Mouse (Mus musculus) stomach, embryonic 16.5 days (tissue): ENCODE measurements at regions not wholly inside any gene's neighbourhood (a gene's known extent, or its start where the extent isn't known, plus 50 kb on each side); places are given as distances from the start of the nearest gene placed in this dataset.

ENCODE experiments used
- ATAC-seq: fragments of 200-750 bp; cut with Nextera tagmentation; 2 replicates; pipeline ENCODE4 v1.8.0; 2017; ENCODE audit warnings: moderate number of reproducible peaks, moderate TSS enrichment; ENCODE audit not compliant: insufficient read depth, low FRiP score
- H3K27ac ChIP-seq: fragments of 300-500 bp; sonication (generic); 2 replicates; pipeline ENCODE4 v1.5.1; 2014; ENCODE audit warnings: low read length
- H3K27me3 ChIP-seq: fragments of 300-500 bp; sonication (generic); 2 replicates; pipeline ENCODE4 v1.6.1; 2014; ENCODE audit warnings: low read length, control low read depth, mixed read lengths; ENCODE audit not compliant: control insufficient read depth, insufficient read depth
- H3K36me3 ChIP-seq: fragments of 300-500 bp; sonication (generic); 2 replicates; pipeline ENCODE4 v1.6.1; 2014; ENCODE audit warnings: low read length; ENCODE audit not compliant: control insufficient read depth, insufficient read depth
- H3K4me1 ChIP-seq: fragments of 300-500 bp; sonication (generic); 2 replicates; pipeline ENCODE4 v1.6.1; 2014; ENCODE audit warnings: low read length, control low read depth, mixed read lengths; ENCODE audit not compliant: control insufficient read depth, insufficient read depth
- H3K4me2 ChIP-seq: fragments of 300-500 bp; sonication (generic); 2 replicates; pipeline ENCODE4 v1.6.1; 2014; ENCODE audit warnings: low read depth, low read length, mixed read lengths
- H3K4me3 ChIP-seq: fragments of 300-500 bp; sonication (generic); replicated peaks from 2 replicates; pipeline ENCODE4 v1.5.1; 2014; ENCODE audit warnings: mild to moderate bottlenecking, low read length
- H3K9ac ChIP-seq: fragments of 300-500 bp; sonication (generic); 2 replicates; pipeline ENCODE4 v1.6.1; 2014; ENCODE audit warnings: low read length
- H3K9me3 ChIP-seq: fragments of 300-500 bp; sonication (generic); replicated peaks from 2 replicates; pipeline ENCODE4 v1.6.1; 2016; ENCODE audit warnings: low read length, control low read depth; ENCODE audit not compliant: control insufficient read depth
- WGBS: fragments of 180-500 bp; shearing (Covaris S2); extraction: QIAGEN DNeasy Blood & Tissue Kit; methylation state at CpG from one replicate; pipeline ENCODE4 v1.1.7; 2014; 5-methylcytosine and 5-hydroxymethylcytosine counted together

DNA sequence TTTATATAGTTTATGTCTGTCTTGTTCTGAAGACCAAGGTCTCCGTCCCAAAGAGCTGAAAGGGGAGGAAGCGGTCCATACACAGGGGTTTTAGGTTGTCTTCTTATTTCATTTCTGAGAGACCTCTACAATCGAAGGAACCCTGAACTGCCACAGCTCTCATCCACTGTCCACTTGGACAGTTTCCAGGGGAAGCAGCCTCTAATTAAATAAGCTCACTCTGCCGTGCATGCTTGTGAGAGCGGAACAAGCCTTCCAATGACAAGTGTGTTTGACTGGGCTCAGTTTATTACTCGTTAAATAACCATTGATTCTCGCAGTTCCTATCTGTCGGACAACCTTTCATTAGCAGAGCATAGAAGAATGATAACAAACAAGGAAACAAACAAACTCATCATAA is 174.2 kb downstream of the Sec61b start:
- Histone ChIP-seq H3K36me3 (no peaks in the 10 kb centered on the region), H3K4me1 (no peaks in the 10 kb centered on the region), H3K4me3 (no peak overlapping the region), H3K9ac (no peak overlapping the region), H3K27ac (no peak overlapping the region), H3K9me3 (peaks cover 7% of the 10 kb centered on the region; the same call in 1 of the 2 replicates), H3K27me3 (no peaks in the 10 kb centered on the region), H3K4me2 (no peak overlapping the region)
- ATAC-seq: no peak
- 73% methylated on average over 8 of the region's 8 CpGs for WGBS

DNA sequence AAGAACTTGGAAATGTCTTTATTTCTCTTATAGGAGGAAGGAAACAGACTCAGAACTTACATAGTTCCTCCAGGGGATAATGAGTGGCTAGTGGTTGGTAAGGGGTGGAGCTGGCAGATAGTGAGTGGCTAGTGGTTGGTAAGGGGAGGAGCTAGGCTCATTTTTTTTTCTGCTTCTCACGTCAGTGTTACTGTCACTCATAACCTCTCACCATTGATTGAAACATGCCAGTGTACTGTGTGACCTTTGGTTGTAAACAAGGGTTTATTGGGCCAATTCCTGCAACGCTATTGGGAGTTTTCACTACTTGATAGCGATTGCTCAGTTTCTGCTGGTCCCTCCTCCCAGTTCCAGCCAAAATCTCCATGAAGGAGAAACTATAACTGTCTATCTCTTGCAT is 175.5 kb downstream of the Sec61b start:
- Histone ChIP-seq H3K4me2 (no peak overlapping the region), H3K4me1 (no peaks in the 10 kb centered on the region), H3K9ac (no peak overlapping the region), H3K27ac (no peak overlapping the region), H3K4me3 (no peak overlapping the region), H3K9me3 (peaks cover 7% of the 10 kb centered on the region; the same call in 1 of the 2 replicates), H3K27me3 (no peaks in the 10 kb centered on the region), H3K36me3 (no peaks in the 10 kb centered on the region)
- 77% methylated on average over 3 of the region's 3 CpGs for WGBS
- no peak for ATAC-seq

DNA sequence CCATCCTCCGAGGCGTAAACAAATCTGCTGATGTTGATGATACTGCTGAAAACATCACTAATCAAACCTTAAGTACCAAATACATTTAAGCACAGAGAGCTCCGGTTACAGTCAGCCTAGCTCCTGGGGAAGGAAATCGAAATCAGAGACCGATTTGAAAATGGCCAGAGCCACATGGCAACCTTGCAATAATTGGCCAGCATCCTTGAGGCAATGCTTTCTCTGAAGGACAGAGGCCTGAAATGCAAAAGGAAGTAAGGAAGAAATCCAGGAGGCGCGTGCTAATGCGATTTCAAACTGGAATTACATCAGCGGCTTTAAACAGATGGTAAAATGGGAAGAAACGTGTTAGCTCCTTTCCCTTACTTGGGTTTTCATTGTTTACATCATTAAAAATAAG is 177.1 kb downstream of the Sec61b start:
- H3K27ac ChIP-seq: no peak overlapping the region
- ATAC-seq: no peak
- no peak overlapping the region for H3K4me2 ChIP-seq
- no peaks in the 10 kb centered on the region for H3K4me1 ChIP-seq
- H3K27me3 ChIP-seq: no peaks in the 10 kb centered on the region
- H3K4me3 ChIP-seq: no peak overlapping the region
- H3K36me3 ChIP-seq: no peaks in the 10 kb centered on the region
- WGBS: 49% methylated on average over 10 of the region's 10 CpGs
- no peak overlapping the region for H3K9ac ChIP-seq
- peaks cover 5% of the 10 kb centered on the region; the same call in 1 of the 2 replicates for H3K9me3 ChIP-seq

DNA sequence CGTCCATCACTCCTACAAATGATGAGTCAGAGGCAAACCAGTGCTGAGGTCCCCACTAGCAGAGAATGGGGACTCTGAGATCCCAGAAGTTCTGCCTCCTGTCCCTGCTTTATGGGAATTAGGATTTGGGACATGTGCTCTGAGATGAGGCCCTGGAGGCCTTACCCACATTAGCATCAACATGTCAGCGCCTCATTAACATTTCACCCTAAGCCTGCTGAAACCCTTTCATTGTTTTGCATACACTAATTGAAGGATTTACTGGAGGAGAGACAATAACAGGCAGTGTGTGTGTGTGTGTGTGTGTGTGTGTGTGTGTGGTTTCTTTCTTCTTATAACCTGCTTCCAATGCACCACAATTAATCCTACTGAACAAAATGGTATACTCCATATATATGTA is 178.7 kb downstream of the Sec61b start:
- no peak for ATAC-seq
- Histone ChIP-seq H3K27me3 (no peaks in the 10 kb centered on the region), H3K9me3 (no peaks in the 10 kb centered on the region), H3K9ac (no peak overlapping the region), H3K27ac (no peak overlapping the region), H3K36me3 (no peaks in the 10 kb centered on the region), H3K4me3 (no peak overlapping the region), H3K4me1 (no peaks in the 10 kb centered on the region), H3K4me2 (no peak overlapping the region)
- WGBS: 83% methylated on average over 2 of the region's 2 CpGs

DNA sequence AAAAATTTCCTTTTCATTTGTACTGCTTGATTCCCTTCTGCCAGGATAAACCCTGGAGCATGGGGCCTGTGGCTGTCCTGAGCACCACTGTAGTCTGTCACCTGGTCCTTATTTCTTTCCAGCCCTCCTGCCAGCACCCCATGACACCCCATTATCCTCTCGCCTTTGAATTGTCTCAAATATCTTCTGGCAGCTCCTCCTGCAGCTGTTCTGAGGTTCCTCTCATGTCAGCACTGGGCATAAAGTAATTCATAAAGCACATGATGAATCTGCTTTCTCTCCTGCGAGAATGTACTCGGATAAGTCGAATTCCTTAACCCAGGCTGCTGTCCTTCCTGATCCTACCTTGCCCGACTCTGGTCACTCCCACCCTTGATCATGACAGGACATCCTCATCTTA is 195.1 kb downstream of the Sec61b start:
- Histone ChIP-seq H3K4me1 (no peaks in the 10 kb centered on the region), H3K9ac (no peak overlapping the region), H3K4me2 (no peak overlapping the region), H3K27ac (no peak overlapping the region), H3K36me3 (no peaks in the 10 kb centered on the region), H3K4me3 (no peak overlapping the region), H3K9me3 (no peaks in the 10 kb centered on the region), H3K27me3 (no peaks in the 10 kb centered on the region)
- 56% methylated on average over 5 of the region's 5 CpGs for WGBS
- no peak for ATAC-seq

DNA sequence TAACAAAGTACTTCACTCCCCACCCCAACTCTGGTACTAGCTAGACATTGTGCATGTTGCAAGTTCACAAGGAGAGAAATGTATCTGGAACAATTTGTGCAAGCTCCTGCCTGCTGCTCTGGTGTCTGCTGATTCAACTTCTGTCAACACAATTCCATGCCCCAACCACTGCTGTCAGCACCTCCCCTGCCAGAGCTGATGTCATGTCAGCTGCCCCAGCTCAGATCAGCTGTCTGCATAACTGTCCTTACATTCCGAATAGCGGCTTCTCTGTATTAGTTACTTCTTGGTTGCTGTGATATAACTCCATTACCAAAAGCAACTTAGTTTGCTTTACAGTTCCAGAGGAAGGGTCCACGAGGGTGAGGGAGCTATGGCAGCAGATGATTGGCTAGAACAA is 196.0 kb downstream of the Sec61b start:
- Histone ChIP-seq H3K27ac (no peak overlapping the region), H3K4me2 (no peak overlapping the region), H3K4me1 (no peaks in the 10 kb centered on the region), H3K9me3 (no peaks in the 10 kb centered on the region), H3K9ac (no peak overlapping the region), H3K4me3 (no peak overlapping the region), H3K27me3 (no peaks in the 10 kb centered on the region), H3K36me3 (no peaks in the 10 kb centered on the region)
- ATAC-seq: no peak
- WGBS: 61% methylated on average over 3 of the region's 3 CpGs

DNA sequence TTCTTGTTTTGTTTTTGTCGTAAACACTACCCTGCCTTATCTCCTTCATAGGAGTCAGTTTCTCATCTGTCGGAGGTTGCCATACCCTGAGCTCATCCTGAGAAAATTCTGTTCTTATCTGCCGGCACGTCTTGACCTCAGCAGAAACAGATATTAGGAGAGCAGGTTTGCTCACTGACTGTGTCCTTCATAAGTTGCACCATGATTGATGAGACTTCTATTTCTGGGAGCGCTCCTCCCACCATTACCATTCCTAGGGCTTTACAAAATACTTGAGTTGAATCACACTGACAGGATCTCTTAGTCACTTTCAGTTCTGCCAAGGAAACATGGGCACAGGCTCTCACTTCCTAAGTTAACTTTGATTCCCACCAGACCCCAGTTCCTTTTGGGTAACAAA is 196.9 kb downstream of the Sec61b start:
- no peak overlapping the region for H3K27ac ChIP-seq
- H3K27me3 ChIP-seq: no peaks in the 10 kb centered on the region
- H3K9me3 ChIP-seq: no peaks in the 10 kb centered on the region
- 75% methylated on average over 5 of the region's 5 CpGs for WGBS
- ATAC-seq: no peak
- no peak overlapping the region for H3K4me3 ChIP-seq
- no peak overlapping the region for H3K9ac ChIP-seq
- H3K4me1 ChIP-seq: no peaks in the 10 kb centered on the region
- H3K36me3 ChIP-seq: no peaks in the 10 kb centered on the region
- H3K4me2 ChIP-seq: no peak overlapping the region

DNA sequence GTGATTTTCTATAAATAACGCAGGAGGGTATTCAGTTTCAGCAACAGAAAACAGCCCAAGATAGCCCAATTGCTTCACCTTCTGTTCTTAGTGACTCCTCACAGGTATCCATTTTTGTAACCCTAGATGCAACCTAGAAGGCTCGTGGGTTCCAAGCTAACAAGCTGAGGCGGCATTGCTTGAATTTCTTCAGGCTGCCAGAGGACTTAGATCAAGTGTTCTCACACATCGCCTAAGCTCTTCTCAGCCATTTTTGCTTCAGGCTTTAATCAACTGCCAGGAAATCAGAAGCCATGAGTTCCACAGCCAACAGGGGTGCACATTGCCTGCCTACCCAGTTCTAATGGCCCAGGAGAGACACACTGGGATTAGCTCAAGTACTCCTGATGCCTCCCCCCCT is 206.7 kb downstream of the Sec61b start:
- H3K27me3 ChIP-seq: no peaks in the 10 kb centered on the region
- H3K9ac ChIP-seq: no peak overlapping the region
- H3K4me3 ChIP-seq: no peak overlapping the region
- 87% methylated on average over 4 of the region's 4 CpGs for WGBS
- H3K27ac ChIP-seq: no peak overlapping the region
- H3K36me3 ChIP-seq: no peaks in the 10 kb centered on the region
- ATAC-seq: no peak
- no peaks in the 10 kb centered on the region for H3K9me3 ChIP-seq
- no peak overlapping the region for H3K4me2 ChIP-seq
- no peaks in the 10 kb centered on the region for H3K4me1 ChIP-seq

DNA sequence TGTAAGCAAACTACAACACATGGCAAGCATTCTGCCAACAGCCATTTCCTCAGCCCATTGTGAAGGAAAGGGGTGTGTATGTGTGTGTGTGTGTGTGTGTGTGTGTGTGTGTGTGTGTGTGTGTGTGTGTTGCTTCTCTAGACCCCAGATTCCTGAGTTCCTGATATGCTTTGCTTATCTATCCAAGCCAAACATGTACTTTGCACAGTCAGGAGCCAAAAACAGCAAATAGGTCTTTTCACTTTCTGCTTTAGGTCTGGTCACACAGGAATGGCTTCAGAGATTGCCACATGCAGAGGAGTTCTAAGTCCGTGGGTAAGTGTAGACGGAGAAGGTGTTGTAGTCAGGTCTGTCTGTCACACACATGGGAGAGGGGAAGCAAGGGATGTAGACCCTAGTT is 216.7 kb downstream of the Sec61b start:
- WGBS: 64% methylated on average over 2 of the region's 2 CpGs
- Histone ChIP-seq H3K4me2 (no peak overlapping the region), H3K4me3 (no peak overlapping the region)

DNA sequence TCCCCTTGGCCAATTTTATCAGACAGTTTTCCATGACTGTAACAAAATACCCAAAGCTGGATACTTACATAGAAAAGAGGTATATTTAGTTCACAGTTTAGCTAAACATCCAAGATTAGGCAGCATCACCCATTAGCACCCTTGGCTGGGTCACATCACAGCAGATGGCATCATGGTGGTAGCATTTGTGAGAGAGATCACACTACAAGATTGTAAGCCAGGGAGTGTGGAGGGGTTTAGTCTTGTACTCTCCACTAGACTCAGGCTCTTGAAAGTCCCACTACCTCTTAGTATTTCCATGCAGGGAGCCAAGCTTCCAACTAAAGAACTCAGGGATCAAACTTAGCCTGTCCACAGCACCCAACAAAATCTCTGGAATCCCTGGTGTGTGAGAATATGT is 218.2 kb downstream of the Sec61b start:
- no peak overlapping the region for H3K9ac ChIP-seq
- no peak overlapping the region for H3K27ac ChIP-seq
- H3K9me3 ChIP-seq: no peaks in the 10 kb centered on the region
- no peaks in the 10 kb centered on the region for H3K4me1 ChIP-seq
- H3K4me2 ChIP-seq: no peak overlapping the region
- no peaks in the 10 kb centered on the region for H3K36me3 ChIP-seq
- no peaks in the 10 kb centered on the region for H3K27me3 ChIP-seq
- no peak overlapping the region for H3K4me3 ChIP-seq
- ATAC-seq: no peak

More for the DNA sequence above, 216.7 kb downstream of the Sec61b start:
- Histone ChIP-seq H3K27me3 (no peaks in the 10 kb centered on the region), H3K9ac (no peak overlapping the region), H3K27ac (no peak overlapping the region), H3K4me1 (no peaks in the 10 kb centered on the region), H3K36me3 (no peaks in the 10 kb centered on the region), H3K9me3 (no peaks in the 10 kb centered on the region)
- peak; percentile 53; the same call in 1 of the 2 replicates for ATAC-seq
